Mouse (Mus musculus): ENCODE results near the gene Efcab5.
"Not testable (repeated sequence)": the region's sequence is repeated elsewhere in the genome, so short reads cannot be mapped to it uniquely, and the experiment has no call there.

Efcab5 gene

DNA sequence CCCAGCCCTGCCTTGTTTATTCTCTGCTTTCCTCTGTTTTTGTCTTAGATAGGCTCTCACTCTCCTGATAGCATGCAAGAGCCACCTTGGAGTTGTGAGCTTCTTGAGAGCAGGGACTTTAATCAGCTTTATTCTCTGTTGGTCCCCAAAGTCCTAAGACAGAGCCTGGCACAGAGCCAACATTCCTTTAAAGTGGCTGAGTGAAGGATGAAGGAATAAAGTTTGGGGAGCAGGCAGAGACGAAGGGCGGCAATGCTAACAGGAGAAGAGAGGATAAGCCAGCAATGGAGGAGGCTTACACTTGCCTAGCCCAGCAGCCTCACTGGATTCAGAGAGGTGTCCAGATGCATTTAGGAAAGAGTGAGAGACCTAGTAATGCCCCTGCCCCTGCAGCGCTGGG lies 92.2 kb downstream of the Efcab5 start:
- DNase-seq (ENCODE audit: low read depth, low spot score): no peak

GRCm38 (mm10) chr11:77095206-77095605 lies 93.6 kb downstream of the Efcab5 start:
- DNase-seq (ENCODE audit: low read depth, low spot score): no peak

DNA sequence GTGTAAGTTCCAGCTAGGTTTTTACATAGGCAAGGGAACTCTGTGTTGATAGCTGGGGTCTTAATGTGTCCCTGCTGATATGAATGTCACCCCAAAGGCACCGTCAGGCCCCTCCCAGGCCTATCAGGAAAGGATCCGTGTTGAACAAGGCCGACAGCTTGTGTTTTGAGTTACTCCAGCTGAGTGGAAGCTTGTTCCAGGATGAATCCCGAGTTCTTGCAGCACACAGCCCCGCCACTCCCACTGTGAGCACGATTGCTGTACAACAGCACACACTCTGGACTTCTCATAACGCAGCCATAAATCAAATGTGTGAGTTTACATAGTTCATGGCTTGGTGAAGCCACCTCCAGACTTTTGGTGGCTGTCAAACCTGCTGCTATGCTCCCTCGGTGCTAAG lies 94.6 kb downstream of the Efcab5 start:
- DNase-seq (ENCODE audit: low read depth, low spot score): no peak

DNA sequence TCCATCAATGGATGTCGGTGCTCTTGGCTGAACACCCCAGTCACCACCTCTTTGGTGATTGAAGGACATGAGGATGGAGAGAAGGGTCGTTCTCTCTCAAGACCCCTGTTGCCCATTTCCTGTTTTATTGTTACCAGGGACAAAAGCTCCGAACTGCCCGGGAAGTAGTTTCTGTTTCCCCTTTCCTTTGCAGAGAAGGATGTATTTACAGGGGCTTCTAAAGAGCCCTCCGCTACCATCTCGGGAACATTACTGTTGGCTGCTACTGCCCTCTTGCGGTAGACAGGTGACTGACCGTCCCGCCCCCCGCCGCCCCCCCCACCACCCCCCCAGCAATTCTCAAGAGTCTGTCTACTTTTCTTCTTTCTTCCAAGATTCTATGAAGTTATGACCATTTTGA lies 95.6 kb downstream of the Efcab5 start:
- DNase-seq (ENCODE audit: low read depth, low spot score): peak; percentile 41

DNA sequence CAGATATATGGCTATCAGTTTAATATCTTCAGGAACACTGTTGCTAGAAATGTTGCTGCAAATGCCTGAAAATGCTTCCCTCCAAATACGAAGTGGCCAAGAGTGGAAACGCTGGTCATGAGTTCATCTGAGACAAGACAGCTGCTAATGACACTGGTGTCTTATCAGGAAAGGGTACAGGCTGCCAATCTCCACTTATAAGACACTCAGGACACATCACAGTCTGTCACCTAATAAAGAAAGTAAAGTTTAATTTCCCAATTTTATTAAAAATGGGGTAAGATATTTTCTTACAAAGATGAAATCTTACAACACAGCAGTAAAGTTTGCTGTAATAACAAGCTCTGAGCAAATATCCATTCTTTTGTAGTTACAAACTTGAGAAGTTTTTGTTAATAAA lies 99.6 kb downstream of the Efcab5 start:
- DNase-seq (ENCODE audit: low read depth, low spot score): no peak

DNA sequence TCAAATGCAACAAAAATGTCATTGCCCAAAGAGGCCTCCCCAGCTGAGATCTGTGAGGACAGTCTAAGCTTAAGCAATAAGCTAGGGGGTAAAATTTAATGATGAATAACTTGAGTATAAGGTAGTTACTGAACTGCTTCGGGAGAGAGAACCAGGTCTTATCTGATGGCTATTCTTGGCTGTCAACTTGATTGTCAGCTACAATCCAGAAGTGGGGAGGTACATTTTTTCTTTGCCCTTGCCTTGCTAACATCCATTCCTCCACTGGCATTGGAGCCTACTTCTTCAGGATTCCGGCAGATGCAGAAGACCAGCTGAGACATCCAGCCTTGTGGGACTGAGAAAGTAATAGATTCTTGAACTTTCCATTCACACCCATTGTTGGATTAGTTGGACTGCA lies 101.8 kb downstream of the Efcab5 start:
- DNase-seq (ENCODE audit: low read depth, low spot score): no peak

GRCm38 (mm10) chr11:77084001-77084682 lies 104.6 kb downstream of the Efcab5 start:
- DNase-seq (ENCODE audit: low read depth, low spot score): no peak

GRCm38 (mm10) chr11:77079361-77079760 lies 109.4 kb downstream of the Efcab5 start:
- no peak for DNase-seq (ENCODE audit: low read depth, low spot score)

GRCm38 (mm10) chr11:77078273-77079134 lies 110.3 kb downstream of the Efcab5 start, which contains the start of gene Nsrp1:
Gene Nsrp1, minus strand, starts transcription at chr11:77078435.
- peak; percentile 95 for DNase-seq (ENCODE audit: low read depth, low spot score)

DNA sequence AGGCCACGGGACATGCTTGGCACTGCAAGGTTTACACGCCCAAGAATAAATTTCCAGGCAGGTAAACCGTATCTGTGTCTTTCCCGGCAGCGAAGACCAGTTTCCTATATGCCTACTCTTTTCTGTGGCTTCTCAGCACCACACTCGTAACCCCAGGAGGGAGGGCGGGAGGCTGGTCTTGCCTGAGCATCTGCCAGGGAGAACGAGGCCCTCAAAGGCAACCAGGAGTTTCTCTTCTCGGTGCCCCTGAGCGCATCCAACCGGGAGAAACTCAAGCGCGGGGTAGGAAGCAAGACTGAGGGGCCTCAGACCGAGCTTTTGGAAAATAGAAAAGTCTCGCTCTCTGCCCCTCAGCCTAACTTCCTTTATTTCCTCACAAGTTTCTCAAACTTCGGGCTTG lies 111.0 kb downstream of the Efcab5 start:
- DNase-seq (ENCODE audit: low read depth, low spot score): peak; percentile 31

DNA sequence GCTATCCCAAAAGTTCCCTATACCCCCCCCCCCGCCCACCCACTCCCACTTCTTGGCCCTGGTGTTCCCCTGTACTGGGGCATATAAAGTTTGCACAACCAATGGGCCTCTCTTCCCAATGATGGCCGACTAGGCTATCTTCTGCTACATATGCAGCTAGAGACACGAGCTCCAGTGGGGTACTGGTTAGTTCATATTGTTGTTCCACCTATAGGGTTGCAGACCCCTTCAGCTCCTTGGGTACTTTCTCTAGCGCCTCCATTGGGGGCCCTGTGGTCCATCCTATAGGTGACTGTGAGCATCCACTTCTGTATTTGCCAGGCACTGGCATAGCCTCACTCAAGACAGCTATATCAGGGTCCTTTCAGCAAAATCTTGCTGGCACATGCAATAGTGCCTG lies 111.4 kb downstream of the Efcab5 start:
- DNase-seq (ENCODE audit: low read depth, low spot score): not testable (repeated sequence)

GRCm38 (mm10) chr11:77070721-77071120 lies 118.0 kb downstream of the Efcab5 start:
- peak; percentile 19 for DNase-seq (ENCODE audit: low read depth, low spot score)

- DNase-seq (ENCODE audit: low read depth, low spot score): no peak
Measured at GRCm38 (mm10) chr11:77068825-77069224, 119.9 kb downstream of the Efcab5 start.

- no peak for DNase-seq (ENCODE audit: low read depth, low spot score)
Measured at GRCm38 (mm10) chr11:77063406-77063805, 125.4 kb downstream of the Efcab5 start.

- no peak for DNase-seq (ENCODE audit: low read depth, low spot score)
Measured at GRCm38 (mm10) chr11:77061951-77062350, 126.8 kb downstream of the Efcab5 start.

DNA sequence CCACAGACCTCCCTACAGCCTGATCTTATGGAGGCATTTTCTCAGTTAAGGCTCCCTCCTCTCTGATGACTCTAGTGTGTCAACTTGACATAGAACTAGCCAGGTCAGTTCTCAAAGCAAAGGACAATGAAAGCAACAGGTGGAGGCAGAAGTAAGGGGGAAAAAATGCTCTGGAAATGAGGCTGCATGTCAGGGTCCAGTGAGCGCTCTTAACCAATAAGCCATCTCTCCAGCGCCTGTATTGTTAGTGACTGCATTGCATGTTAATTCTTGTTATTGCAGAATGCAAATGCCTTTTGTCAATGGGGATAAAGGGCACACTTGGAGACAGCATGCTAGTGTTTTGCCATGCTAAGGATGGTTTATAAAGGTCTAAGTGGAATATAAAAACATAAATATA lies 146.0 kb downstream of the Efcab5 start:
- no peak for DNase-seq (ENCODE audit: low read depth, low spot score)

- DNase-seq (ENCODE audit: low read depth, low spot score): no peak
Measured at GRCm38 (mm10) chr11:77041891-77042290, 146.9 kb downstream of the Efcab5 start.

Measured in ZHBTc4 (cell line).